Mouse (Mus musculus) hindbrain, embryonic 11.5 days (tissue): ENCODE data around the gene Serp2. TPM values are rescaled to one million over a fixed set of nuclear protein-coding genes. Genes with fewer than 3 reads are reported as not detected.
"Not testable (repeated sequence)": the region's sequence is repeated elsewhere in the genome, so short reads cannot be mapped to it uniquely, and the experiment has no call there.

Experiments used
- ATAC-seq: fragments of 200-750 bp; cut with Nextera tagmentation; 2 replicates; pipeline ENCODE4 v1.8.0; 2017; ENCODE audit warnings: mild to moderate bottlenecking, moderate TSS enrichment, moderate library complexity; ENCODE audit not compliant: low FRiP score
- DNase-seq: peaks from one replicate; pipeline ENCODE4 v3.0.0-alpha.2; 2015; ENCODE audit warnings: low spot score
- H3K27ac ChIP-seq: fragments of 300-500 bp; sonication (generic); 2 replicates; pipeline ENCODE4 v1.5.1; 2014; ENCODE audit warnings: mild to moderate bottlenecking, low read depth, low read length
- H3K27me3 ChIP-seq: fragments of 300-500 bp; sonication (generic); 2 replicates; pipeline ENCODE4 v1.6.1; 2014; ENCODE audit warnings: mild to moderate bottlenecking, low read length, moderate library complexity, mixed read lengths; ENCODE audit not compliant: control insufficient read depth, insufficient read depth
- H3K36me3 ChIP-seq: fragments of 300-500 bp; sonication (generic); 2 replicates; pipeline ENCODE4 v1.6.1; 2014; ENCODE audit warnings: mild to moderate bottlenecking, low read length, moderate library complexity, mixed read lengths; ENCODE audit not compliant: control insufficient read depth, insufficient read depth
- H3K4me1 ChIP-seq: fragments of 300-500 bp; sonication (generic); replicated peaks from 2 replicates; pipeline ENCODE4 v1.6.1; 2014; ENCODE audit warnings: low read length, mixed read lengths; ENCODE audit not compliant: control insufficient read depth, insufficient read depth
- H3K4me2 ChIP-seq: fragments of 300-500 bp; sonication (generic); replicated peaks from 2 replicates; pipeline ENCODE4 v1.6.1; 2014; ENCODE audit warnings: mild to moderate bottlenecking, low read depth, low read length
- H3K4me3 ChIP-seq: fragments of 300-500 bp; sonication (generic); 2 replicates; pipeline ENCODE4 v1.5.1; 2014; ENCODE audit warnings: low read depth, low read length
- H3K9ac ChIP-seq: fragments of 300-500 bp; sonication (generic); 2 replicates; pipeline ENCODE4 v1.6.1; 2014; ENCODE audit warnings: low read depth, low read length
- H3K9me3 ChIP-seq: fragments of 300-500 bp; sonication (generic); 2 replicates; pipeline ENCODE4 v1.6.1; 2016; ENCODE audit warnings: low read length; ENCODE audit not compliant: control insufficient read depth
- WGBS: fragments of 180-500 bp; shearing (Covaris S2); extraction: QIAGEN DNeasy Blood & Tissue Kit; methylation state at CpG from one replicate; pipeline ENCODE4 v1.1.7; 2014; 5-methylcytosine and 5-hydroxymethylcytosine counted together
- polyA plus RNA-seq: library from polyadenylated mRNA; unstranded; fragments of >200 nt; fragmentation: Nextera tagmentation; extraction: Ambion mirVana; gene quantifications from 2 replicates; pipeline ENCODE4 v1.2.1, GENCODE M21; 2014

The Serp2 gene
- polyA plus RNA-seq, 1 experiment from 2014 or later: 46.1 TPM

DNA sequence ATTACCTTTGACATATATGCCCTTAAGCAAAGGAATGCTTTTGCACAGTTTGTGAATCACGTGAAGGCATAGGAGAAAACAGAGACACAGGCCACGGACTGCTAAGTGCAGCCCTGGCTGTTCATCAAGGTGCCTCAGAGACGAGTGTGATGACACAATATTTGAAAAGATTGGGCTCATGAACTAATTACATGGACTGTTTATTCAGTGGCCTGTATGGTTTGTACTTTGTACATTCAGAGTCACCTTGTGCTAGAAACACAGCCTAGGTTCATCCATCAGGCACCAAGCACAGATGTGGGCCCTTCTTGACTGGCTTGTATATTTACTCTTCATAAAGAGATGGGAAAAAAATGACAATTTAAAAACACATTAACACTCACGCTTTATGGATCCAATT, 9.5 kb upstream of the Serp2 start:
- no peaks in the 10 kb centered on the region for H3K27me3 ChIP-seq
- H3K4me3 ChIP-seq: no peak overlapping the region
- DNase-seq (no peak), ATAC-seq (no peak)
- H3K9ac ChIP-seq: no peak overlapping the region
- H3K27ac ChIP-seq: no peak overlapping the region
- H3K9me3 ChIP-seq: no peaks in the 10 kb centered on the region
- no peaks in the 10 kb centered on the region for H3K4me1 ChIP-seq
- no peak overlapping the region for H3K4me2 ChIP-seq
- WGBS: 82% methylated on average over 4 of the region's 4 CpGs
- H3K36me3 ChIP-seq: no peaks in the 10 kb centered on the region

- Histone ChIP-seq H3K27ac (no peak overlapping the region), H3K4me3 (no peak overlapping the region), H3K9me3 (no peaks in the 10 kb centered on the region), H3K4me2 (no peak overlapping the region), H3K4me1 (no peaks in the 10 kb centered on the region), H3K9ac (no peak overlapping the region), H3K36me3 (no peaks in the 10 kb centered on the region), H3K27me3 (no peaks in the 10 kb centered on the region)
- DNase-seq (no peak), ATAC-seq (no peak)
- WGBS: 85% methylated on average over 2 of the region's 2 CpGs
Observed at GRCm38 (mm10) chr14:76559208-76559607, 2.5 kb upstream of the Serp2 start.

DNA sequence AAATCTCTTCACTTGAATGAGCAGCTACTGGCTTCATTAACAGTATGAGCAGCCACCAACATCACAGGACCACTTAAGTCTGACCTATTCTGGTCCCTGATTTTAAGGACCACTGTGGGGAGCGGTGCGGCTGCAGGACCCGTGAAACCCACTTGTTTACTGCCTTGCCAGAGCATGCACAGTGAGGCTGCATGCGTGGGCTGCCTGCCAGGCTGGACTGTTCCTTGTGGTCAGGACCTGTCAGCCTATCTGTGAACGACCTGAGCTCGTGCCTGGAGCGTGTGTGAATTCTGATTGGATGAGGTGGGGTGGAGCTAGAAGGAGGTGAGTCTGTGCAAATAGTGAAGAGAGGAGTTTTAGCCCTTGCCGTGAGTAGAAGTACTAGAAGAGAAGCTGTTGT, 1.5 kb upstream of the Serp2 start:
- H3K27ac ChIP-seq, H3K9me3 ChIP-seq, H3K36me3 ChIP-seq, ATAC-seq, H3K4me2 ChIP-seq, DNase-seq, H3K27me3 ChIP-seq, H3K4me3 ChIP-seq, H3K9ac ChIP-seq, H3K4me1 ChIP-seq: not testable (repeated sequence)
- WGBS: 64% methylated on average over 8 of the region's 8 CpGs

DNA sequence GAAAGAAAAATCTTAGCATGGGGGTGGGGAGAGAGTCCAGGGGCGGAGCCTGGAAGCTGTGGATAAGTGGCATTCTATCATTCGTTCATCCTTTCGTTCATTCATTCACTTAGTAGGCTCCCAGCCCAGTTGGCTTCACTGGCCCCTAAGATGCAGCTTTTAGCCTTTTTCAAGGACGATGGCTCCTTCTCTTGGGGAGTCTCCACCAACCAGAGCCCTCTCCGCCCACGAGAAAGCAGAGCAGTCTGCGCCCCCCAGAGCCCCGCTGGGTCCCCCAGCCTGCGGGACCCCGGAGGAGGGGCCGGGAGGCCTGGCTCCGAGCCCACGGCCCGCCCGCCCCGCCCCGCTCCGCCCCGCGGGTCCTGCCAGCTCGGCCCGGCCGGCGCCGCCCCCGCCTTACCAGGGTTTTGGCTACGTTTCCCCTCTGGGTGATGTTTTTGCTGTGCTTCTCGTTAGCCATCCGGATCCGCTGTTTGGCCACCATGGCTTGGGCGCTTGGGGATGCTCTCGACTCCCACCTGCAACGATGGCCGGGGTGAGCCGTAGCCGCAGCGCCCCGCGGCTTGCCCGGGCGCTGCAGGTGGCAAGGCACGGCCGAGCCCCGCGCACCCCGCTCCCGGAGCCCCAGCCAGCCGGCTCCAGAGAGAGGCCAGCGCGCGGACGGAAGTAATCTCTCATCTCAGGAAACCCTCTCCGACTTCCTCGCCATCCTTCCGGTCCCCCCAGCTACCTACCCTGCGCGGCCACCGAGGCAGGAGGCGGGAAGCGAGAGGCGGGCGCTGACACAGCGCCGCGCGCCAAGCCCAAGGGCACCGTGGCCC, 448 bp downstream of the Serp2 start:
- H3K27me3 ChIP-seq: no peaks in the 10 kb centered on the region
- peak; percentile 83 for ATAC-seq
- 1% methylated on average over 49 of the region's 67 CpGs for WGBS

GRCm38 (mm10) chr14:76555263-76556030, 1.2 kb downstream of the Serp2 start:
- Histone ChIP-seq H3K4me2 (peak overlapping the region; percentile 94), H3K27me3 (no peaks in the 10 kb centered on the region), H3K4me1 (no peaks in the 10 kb centered on the region), H3K9ac (peak overlapping the region; percentile 85), H3K27ac (no peak overlapping the region), H3K36me3 (no peaks in the 10 kb centered on the region), H3K9me3 (no peaks in the 10 kb centered on the region), H3K4me3 (peak overlapping the region; percentile 68)
- DNase-seq: peak; percentile 32
- ATAC-seq: no peak
- WGBS: 66% methylated on average over 18 of the region's 18 CpGs

More for the DNA sequence above, 448 bp downstream of the Serp2 start:
- peak; percentile 73 for DNase-seq
- H3K9me3 ChIP-seq: no peaks in the 10 kb centered on the region
- peak overlapping the region; percentile 63 for H3K27ac ChIP-seq
- H3K9ac ChIP-seq: peak overlapping the region; percentile 85
- peak overlapping the region; percentile 68 for H3K4me3 ChIP-seq
- peak overlapping the region; percentile 94 for H3K4me2 ChIP-seq
- H3K4me1 ChIP-seq: no peaks in the 10 kb centered on the region
- no peaks in the 10 kb centered on the region for H3K36me3 ChIP-seq

DNA sequence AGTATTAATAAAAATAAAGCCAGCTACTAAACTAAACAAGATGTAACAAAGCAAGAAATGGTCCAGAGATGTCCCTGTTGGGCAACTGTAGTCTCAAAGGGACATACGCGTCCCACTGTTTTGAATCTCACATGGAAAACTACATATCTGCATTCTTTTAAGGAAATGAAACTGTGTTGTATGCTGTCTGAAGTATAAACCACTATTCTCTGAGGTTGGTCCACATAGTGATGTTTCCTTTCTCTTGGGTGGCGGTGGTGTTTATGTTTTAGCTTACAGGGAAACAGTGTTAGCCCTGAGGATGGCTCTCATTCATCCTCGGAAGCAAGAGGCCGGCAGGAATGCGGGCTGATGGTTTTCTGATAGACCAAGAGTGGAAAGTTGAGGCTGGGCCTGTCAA, 12.6 kb downstream of the Serp2 start:
- H3K36me3 ChIP-seq: no peaks in the 10 kb centered on the region
- WGBS: 84% methylated on average over 6 of the region's 6 CpGs
- no peak overlapping the region for H3K27ac ChIP-seq

GRCm38 (mm10) chr14:76541341-76541740, 15.3 kb downstream of the Serp2 start:
- no peak overlapping the region for H3K9ac ChIP-seq
- ATAC-seq (no peak), DNase-seq (no peak)
- no peaks in the 10 kb centered on the region for H3K4me1 ChIP-seq
- H3K9me3 ChIP-seq: no peaks in the 10 kb centered on the region
- no peak overlapping the region for H3K4me3 ChIP-seq
- WGBS: 85% methylated on average over 2 of the region's 2 CpGs
- no peaks in the 10 kb centered on the region for H3K36me3 ChIP-seq
- no peak overlapping the region for H3K4me2 ChIP-seq
- H3K27ac ChIP-seq: no peak overlapping the region
- H3K27me3 ChIP-seq: no peaks in the 10 kb centered on the region

More for the DNA sequence above, 12.6 kb downstream of the Serp2 start:
- Histone ChIP-seq H3K4me3 (no peak overlapping the region), H3K27me3 (no peaks in the 10 kb centered on the region), H3K9me3 (no peaks in the 10 kb centered on the region), H3K4me2 (no peak overlapping the region), H3K4me1 (no peaks in the 10 kb centered on the region), H3K9ac (no peak overlapping the region)
- ATAC-seq (no peak), DNase-seq (no peak)

DNA sequence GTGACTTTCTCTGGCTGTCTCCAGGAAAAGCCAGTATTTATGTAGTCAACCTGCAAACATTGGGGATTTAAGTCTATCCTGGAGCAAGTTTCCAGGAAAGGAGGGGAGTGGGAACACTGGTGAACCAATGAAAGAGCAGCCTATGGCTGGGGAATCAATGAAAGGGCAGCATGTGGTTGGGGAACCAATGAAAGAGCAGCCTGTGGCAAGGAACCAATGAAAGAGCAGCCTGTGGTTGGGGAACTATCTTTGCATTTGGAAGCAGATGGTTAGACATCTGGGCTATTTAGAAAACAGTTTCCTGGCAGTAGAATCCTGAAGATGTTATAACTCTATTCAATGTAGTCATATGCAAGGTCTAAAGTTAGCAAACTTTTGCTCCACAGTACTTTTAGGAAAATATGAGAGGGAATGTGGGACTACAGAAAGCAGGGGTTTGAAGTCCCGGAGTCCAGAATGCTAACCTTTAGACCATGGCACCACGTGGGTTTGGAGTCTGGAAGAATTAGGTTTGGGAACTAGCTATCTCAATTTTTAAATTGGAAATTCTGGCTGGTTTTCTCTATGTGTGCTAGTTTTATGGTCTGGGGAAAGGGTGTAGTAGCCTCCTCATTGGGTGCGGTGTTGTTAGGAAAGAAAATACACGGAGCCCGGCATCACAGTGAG, 16.6 kb downstream of the Serp2 start:
- WGBS: 96% methylated on average over 5 of the region's 5 CpGs

More for the DNA sequence above, 16.6 kb downstream of the Serp2 start:
- H3K4me1 ChIP-seq: no peaks in the 10 kb centered on the region
- DNase-seq (no peak), ATAC-seq (no peak)
- no peaks in the 10 kb centered on the region for H3K36me3 ChIP-seq
- no peaks in the 10 kb centered on the region for H3K9me3 ChIP-seq
- H3K27me3 ChIP-seq: no peaks in the 10 kb centered on the region
- H3K4me3 ChIP-seq: no peak overlapping the region
- no peak overlapping the region for H3K27ac ChIP-seq
- H3K9ac ChIP-seq: no peak overlapping the region
- H3K4me2 ChIP-seq: no peak overlapping the region
